Mouse (Mus musculus) duodenum, adult 2 months (tissue): ENCODE data around the gene Psg23. TPM values are rescaled to one million over a fixed set of nuclear protein-coding genes. Genes with fewer than 3 reads are reported as not detected.

ENCODE experiments used
- polyA plus RNA-seq: library from polyadenylated mRNA; depleted of rRNA; stranded (reverse); fragments of >200 nt; gene quantifications from 2 replicates; pipeline ENCODE4 v1.2.3, GENCODE M21; 2012; ENCODE audit warnings: low replicate concordance; rRNA removed

Psg23 gene
- not detected in 2 replicates for polyA plus RNA-seq

DNA sequence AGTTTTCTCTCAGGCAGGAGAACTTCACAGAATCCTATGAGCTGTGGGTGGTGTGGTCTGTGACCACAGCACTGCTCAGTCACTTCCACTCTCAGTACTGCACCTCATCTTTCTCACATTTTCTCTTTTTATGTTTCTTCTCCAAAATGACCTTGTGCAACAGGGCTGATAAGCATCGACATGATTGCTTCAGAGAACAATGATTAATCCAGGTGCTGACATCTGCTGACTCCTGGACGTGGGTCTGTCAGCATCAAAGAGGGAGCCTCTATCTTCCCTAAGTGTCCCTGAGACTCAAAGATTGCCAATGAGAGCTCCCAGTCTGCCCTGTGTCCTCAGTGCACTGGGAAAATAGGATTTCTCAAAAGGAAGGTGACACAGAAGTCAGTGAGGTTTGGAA lies at the start of gene Psg23:
Psg23 (minus strand) TSS at position 101 of the 400 bp plus-strand sequence.

DNA sequence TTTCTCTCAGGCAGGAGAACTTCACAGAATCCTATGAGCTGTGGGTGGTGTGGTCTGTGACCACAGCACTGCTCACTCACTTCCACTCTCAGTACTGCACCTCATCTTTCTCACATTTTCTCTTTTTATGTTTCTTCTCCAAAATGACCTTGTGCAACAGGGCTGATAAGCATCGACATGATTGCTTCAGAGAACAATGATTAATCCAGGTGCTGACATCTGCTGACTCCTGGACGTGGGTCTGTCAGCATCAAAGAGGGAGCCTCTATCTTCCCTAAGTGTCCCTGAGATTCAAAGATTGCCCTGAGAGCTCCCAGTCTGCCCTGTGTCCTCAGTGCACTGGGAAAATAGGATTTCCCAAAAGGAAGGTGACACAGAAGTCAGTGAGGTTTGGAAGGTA lies 40.3 kb upstream of the Psg23 start, which contains the start of gene Psg21:
Psg21 (minus strand) TSS at position 101 of the 400 bp plus-strand sequence.

DNA sequence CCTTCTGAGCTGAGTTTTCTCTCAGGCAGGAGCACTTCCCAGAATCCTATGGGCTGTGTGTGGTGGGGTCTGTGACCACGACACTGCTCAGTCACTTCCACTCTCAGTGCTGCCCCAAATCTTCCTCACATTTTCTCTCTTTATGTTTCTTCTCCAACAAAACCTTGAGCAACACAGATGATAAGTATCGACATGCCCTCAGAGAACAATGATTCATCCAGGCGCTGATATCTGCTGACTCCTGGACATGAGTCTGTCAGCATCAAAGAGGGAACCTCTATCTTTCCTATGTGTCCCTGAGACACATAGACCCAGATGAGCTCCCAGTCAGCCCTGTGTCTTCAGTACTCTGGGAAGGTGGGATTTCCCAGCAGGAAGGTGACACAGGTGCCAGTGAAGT lies 49.1 kb downstream of the Psg23 start, which contains the start of gene Psg27:
Psg27 (minus strand) TSS at position 101 of the 400 bp plus-strand sequence.

Other genes with a start within 250 kb of the Psg23 start
- not detected in 2 replicates for gene Psg28, start 184.5 kb downstream of the Psg23 start, polyA plus RNA-seq
- not detected in 2 replicates for gene Psg26, start 132.3 kb downstream of the Psg23 start, polyA plus RNA-seq
- gene Psg25, start 84.2 kb downstream of the Psg23 start, polyA plus RNA-seq: 0.23 and 0.32 TPM in 2 replicates
- gene Psg27, start 49.2 kb downstream of the Psg23 start, polyA plus RNA-seq: 0.13 TPM in 1 of 2 replicates, not detected in the other
- gene Psg21, start 40.2 kb upstream of the Psg23 start, polyA plus RNA-seq: not detected in 2 replicates
- not detected in 2 replicates for gene Psg20, start 69.7 kb upstream of the Psg23 start, polyA plus RNA-seq
- gene Psg22, start 101.6 kb upstream of the Psg23 start, polyA plus RNA-seq: 0.07 TPM in 1 of 2 replicates, not detected in the other
- gene Psg19, start 182.0 kb upstream of the Psg23 start, polyA plus RNA-seq: not detected in 2 replicates
- gene Psg17, start 205.1 kb upstream of the Psg23 start, polyA plus RNA-seq: 0.06 and 0.28 TPM in 2 replicates
- gene Mill2, start 223.5 kb upstream of the Psg23 start, polyA plus RNA-seq: 1.4 and 2.9 TPM in 2 replicates